Mouse (Mus musculus): Measurements from ENCODE around the gene Map3k4. TPM values are rescaled to one million over a fixed set of nuclear protein-coding genes. Genes with fewer than 3 reads are reported as not detected.

The Map3k4 gene
- polyA plus RNA-seq, 1 experiment from 2014 or later: 45.0 TPM

DNA sequence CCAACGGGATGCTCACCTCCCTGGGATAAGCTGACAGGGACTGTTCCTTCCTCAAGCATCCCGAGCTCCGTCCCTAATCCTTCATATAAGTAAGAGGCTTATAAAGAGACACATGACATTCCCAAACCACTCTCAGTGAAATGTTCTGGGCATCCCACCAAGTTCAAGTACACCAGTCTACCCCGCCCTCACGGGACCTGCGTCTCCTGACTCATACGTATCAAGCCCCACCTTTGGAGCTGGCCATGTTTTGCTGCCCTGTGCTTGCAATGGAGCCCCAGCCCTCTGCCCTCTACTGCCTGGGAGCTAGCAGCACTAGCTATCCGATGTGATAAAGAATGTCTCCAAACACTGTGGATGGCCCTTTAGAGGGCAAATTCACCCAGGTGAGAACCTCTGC, 58.6 kb downstream of the Map3k4 start:
- ATAC-seq (ENCODE audit: insufficient read depth, low FRiP score, low TSS enrichment) (no peak), DNase-seq (ENCODE audit: low spot score) (no peak)
- Histone ChIP-seq H3K4me1 (ENCODE audit: control insufficient read depth, insufficient read depth, low read length) (no peaks in the 10 kb centered on the region), H3K4me3 (ENCODE audit: low read depth, low read length) (no peak overlapping the region), H3K27me3 (ENCODE audit: control insufficient read depth, insufficient read depth, low read length) (no peaks in the 10 kb centered on the region), H3K36me3 (ENCODE audit: control insufficient read depth, insufficient read depth, low read length) (no peaks in the 10 kb centered on the region; the same call in none of the 2 replicates), H3K9ac (ENCODE audit: low read length) (no peak overlapping the region), H3K4me2 (ENCODE audit: low read depth) (no peak overlapping the region), H3K9me3 (ENCODE audit: control insufficient read depth, low read length) (no peaks in the 10 kb centered on the region), H3K27ac (ENCODE audit: low read depth, low read length) (no peak overlapping the region)
- WGBS: 97% methylated on average over 8 of the region's 8 CpGs

DNA sequence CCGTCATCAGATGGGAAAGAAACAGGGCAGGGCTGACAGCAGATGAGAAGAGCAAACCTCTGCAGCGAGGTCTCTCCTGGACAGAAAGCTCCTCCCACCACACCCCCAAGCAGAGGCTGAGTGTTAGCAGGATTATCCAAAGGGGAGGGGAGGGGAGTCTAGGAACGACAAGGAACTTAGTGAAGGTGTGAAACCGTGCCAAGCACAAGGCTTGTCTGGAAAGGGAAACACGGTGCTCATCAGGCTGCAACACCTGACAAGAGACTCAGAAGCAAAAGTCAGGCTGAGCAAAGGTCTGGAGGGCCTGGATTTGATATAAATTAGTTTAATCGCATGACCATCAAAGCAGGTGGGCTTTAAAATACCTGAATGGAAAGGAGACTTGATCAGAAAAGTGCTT, 60.1 kb downstream of the Map3k4 start:
- Histone ChIP-seq H3K4me2 (ENCODE audit: low read depth) (no peak overlapping the region), H3K4me1 (ENCODE audit: control insufficient read depth, insufficient read depth, low read length) (no peaks in the 10 kb centered on the region), H3K9me3 (ENCODE audit: control insufficient read depth, low read length) (no peaks in the 10 kb centered on the region), H3K27me3 (ENCODE audit: control insufficient read depth, insufficient read depth, low read length) (no peaks in the 10 kb centered on the region), H3K4me3 (ENCODE audit: low read depth, low read length) (no peak overlapping the region), H3K9ac (ENCODE audit: low read length) (no peak overlapping the region), H3K27ac (ENCODE audit: low read depth, low read length) (no peak overlapping the region), H3K36me3 (ENCODE audit: control insufficient read depth, insufficient read depth, low read length) (peaks cover 10% of the 10 kb centered on the region)
- no peak for ATAC-seq (ENCODE audit: insufficient read depth, low FRiP score, low TSS enrichment)
- 75% methylated on average over 6 of the region's 6 CpGs for WGBS
- DNase-seq (ENCODE audit: low spot score): no peak

DNA sequence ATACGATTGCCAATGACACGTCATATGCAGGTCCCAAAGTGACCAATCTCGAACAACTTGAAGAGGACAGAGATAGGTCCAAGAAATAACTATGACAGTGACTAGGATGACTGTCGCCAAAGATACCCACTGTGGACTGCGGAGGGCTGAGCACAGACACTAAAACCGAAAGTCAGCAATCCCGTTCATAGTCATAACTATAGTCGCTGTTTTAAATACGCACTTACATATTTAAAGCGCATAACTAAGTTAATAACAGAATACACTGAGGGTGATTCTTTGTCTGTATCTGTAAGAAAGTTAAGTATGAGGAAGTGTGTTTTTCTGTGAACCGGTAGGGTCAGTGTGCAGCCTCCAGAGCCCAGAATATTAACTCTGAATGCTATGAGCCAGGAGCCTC, 62.5 kb downstream of the Map3k4 start:
- no peak for ATAC-seq (ENCODE audit: insufficient read depth, low FRiP score, low TSS enrichment)
- peaks cover 18% of the 10 kb centered on the region for H3K36me3 ChIP-seq (ENCODE audit: control insufficient read depth, insufficient read depth, low read length)
- 97% methylated on average over 11 of the region's 11 CpGs for WGBS

DNA sequence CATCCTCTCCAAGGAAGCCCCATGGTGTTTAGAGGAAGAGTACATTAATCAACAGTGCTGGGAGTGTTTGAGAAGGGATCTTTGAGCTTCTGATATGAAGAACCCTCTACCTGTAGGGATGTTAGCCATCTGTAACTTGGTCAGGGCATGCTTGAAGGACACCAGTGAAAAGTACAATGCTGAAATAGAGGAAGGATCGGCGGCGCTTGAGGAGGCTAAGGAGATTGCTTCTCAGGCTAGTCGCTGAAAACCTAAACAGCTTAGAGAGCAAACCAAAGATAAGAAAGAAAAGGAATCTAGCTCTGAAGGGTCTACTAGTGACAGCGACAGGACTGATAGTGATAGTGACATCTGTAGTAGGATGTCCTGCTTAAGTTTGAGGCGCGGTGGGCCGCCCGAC, 68.0 kb downstream of the Map3k4 start:
- Histone ChIP-seq H3K27me3 (ENCODE audit: control insufficient read depth, insufficient read depth, low read length) (no peaks in the 10 kb centered on the region), H3K9me3 (ENCODE audit: control insufficient read depth, low read length) (peaks cover 3% of the 10 kb centered on the region; the same call in 1 of the 2 replicates), H3K9ac (ENCODE audit: low read length) (no peak overlapping the region), H3K27ac (ENCODE audit: low read depth, low read length) (no peak overlapping the region), H3K36me3 (ENCODE audit: control insufficient read depth, insufficient read depth, low read length) (peaks cover 31% of the 10 kb centered on the region), H3K4me2 (ENCODE audit: low read depth) (no peak overlapping the region), H3K4me3 (ENCODE audit: low read depth, low read length) (no peak overlapping the region), H3K4me1 (ENCODE audit: control insufficient read depth, insufficient read depth, low read length) (no peaks in the 10 kb centered on the region)
- whole genome bisulfite sequencing: 96% methylated on average over 9 of the region's 9 CpGs
- DNase-seq (ENCODE audit: low spot score) (no peak), ATAC-seq (ENCODE audit: insufficient read depth, low FRiP score, low TSS enrichment) (no peak)

More for the DNA sequence above, 62.5 kb downstream of the Map3k4 start:
- no peak overlapping the region for H3K27ac ChIP-seq (ENCODE audit: low read depth, low read length)
- H3K4me3 ChIP-seq (ENCODE audit: low read depth, low read length): no peak overlapping the region
- no peak overlapping the region for H3K9ac ChIP-seq (ENCODE audit: low read length)
- DNase-seq (ENCODE audit: low spot score): no peak
- H3K4me1 ChIP-seq (ENCODE audit: control insufficient read depth, insufficient read depth, low read length): no peaks in the 10 kb centered on the region
- no peaks in the 10 kb centered on the region for H3K27me3 ChIP-seq (ENCODE audit: control insufficient read depth, insufficient read depth, low read length)
- H3K9me3 ChIP-seq (ENCODE audit: control insufficient read depth, low read length): peaks cover 3% of the 10 kb centered on the region; the same call in 1 of the 2 replicates
- H3K4me2 ChIP-seq (ENCODE audit: low read depth): no peak overlapping the region

DNA sequence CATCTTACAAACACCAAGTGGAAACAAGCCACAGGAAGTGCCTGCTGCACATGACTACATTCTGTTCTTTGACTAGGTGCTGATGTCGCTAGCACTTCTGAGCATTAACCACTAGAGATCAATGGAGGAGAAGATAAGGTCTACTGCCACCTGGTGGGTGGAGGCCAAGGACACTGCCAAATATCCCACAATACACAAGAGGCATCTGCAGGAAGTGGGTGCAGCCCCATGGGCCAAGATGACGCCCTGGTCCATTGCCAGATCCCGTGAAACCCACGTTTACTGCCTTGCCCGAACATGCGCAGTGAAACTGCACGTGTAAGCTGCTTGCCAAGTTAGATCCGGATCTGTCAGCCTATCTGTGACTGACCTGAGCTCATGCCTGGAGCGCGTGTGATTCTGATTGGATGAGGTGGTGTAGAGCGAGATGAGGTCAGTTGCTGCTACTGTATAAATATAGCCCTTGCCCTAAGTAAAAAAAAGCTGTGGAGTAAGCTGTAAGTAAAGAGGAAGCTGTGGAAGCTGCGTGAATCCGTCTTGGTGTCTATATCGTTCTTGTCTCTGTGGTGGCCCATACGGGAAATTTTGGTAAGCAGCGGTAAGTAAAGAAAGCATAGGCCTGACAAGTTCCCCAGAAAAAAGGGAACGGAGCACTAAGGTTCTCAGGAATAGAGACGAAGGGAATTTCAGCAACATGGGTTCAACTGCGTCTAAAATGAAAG, 68.7 kb downstream of the Map3k4 start:
- WGBS: 97% methylated on average over 19 of the region's 19 CpGs
- Histone ChIP-seq H3K4me2 (ENCODE audit: low read depth) (no peak overlapping the region), H3K9me3 (ENCODE audit: control insufficient read depth, low read length) (peaks cover 3% of the 10 kb centered on the region; the same call in 1 of the 2 replicates), H3K27ac (ENCODE audit: low read depth, low read length) (no peak overlapping the region), H3K4me3 (ENCODE audit: low read depth, low read length) (no peak overlapping the region), H3K4me1 (ENCODE audit: control insufficient read depth, insufficient read depth, low read length) (no peaks in the 10 kb centered on the region), H3K27me3 (ENCODE audit: control insufficient read depth, insufficient read depth, low read length) (no peaks in the 10 kb centered on the region), H3K9ac (ENCODE audit: low read length) (no peak overlapping the region), H3K36me3 (ENCODE audit: control insufficient read depth, insufficient read depth, low read length) (peaks cover 31% of the 10 kb centered on the region)
- DNase-seq (ENCODE audit: low spot score) (no peak), ATAC-seq (ENCODE audit: insufficient read depth, low FRiP score, low TSS enrichment) (no peak)

DNA sequence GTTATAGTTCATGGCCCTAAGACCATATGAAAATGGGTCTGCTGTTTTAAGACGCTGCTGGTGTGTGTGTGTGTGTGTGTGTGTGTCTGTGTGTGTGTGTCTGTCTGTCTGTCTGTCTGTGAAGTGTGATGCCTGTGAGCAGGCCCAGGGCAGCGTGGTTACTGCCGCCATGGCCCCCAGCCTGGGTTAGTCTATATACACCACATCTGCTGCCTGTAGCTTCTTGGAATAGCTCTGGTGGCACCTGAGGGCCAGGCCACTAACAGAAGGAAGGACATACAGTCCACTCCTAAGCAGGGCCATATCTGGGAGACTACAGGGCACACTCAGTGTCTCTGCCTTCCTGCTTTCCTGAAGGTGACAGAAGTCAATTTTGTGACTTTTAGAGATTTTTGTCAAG, 77.9 kb downstream of the Map3k4 start:
- H3K27me3 ChIP-seq (ENCODE audit: control insufficient read depth, insufficient read depth, low read length): no peaks in the 10 kb centered on the region
- H3K4me2 ChIP-seq (ENCODE audit: low read depth): no peak overlapping the region
- no peaks in the 10 kb centered on the region for H3K9me3 ChIP-seq (ENCODE audit: control insufficient read depth, low read length)
- no peak for ATAC-seq (ENCODE audit: insufficient read depth, low FRiP score, low TSS enrichment)
- H3K9ac ChIP-seq (ENCODE audit: low read length): no peak overlapping the region
- no peaks in the 10 kb centered on the region for H3K4me1 ChIP-seq (ENCODE audit: control insufficient read depth, insufficient read depth, low read length)
- peaks cover 4% of the 10 kb centered on the region; the same call in 1 of the 2 replicates for H3K36me3 ChIP-seq (ENCODE audit: control insufficient read depth, insufficient read depth, low read length)
- H3K27ac ChIP-seq (ENCODE audit: low read depth, low read length): no peak overlapping the region
- WGBS: 98% methylated on average over 3 of the region's 3 CpGs
- no peak overlapping the region for H3K4me3 ChIP-seq (ENCODE audit: low read depth, low read length)
- no peak for DNase-seq (ENCODE audit: low spot score)

DNA sequence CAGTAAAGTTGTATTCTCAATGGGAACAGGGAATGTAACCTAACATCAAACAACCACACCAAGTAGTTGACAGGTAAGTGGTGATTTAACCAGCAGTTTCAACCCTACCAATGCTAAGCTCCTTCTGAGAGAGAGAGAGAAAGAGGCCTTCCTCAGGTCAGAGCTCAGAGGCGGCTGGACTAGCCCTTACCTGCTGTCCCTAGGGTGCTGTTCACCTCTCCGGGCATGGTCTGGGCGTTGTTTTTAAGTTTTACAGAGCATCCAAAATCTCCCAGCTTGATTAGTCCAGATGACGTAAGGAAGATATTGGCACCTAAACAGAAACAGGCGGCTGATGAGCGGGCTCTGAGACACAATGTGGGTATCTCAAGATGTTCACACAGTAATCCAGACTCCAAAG, 85.9 kb downstream of the Map3k4 start:
- H3K9me3 ChIP-seq (ENCODE audit: control insufficient read depth, low read length): no peaks in the 10 kb centered on the region
- peaks cover 8% of the 10 kb centered on the region for H3K36me3 ChIP-seq (ENCODE audit: control insufficient read depth, insufficient read depth, low read length)
- ATAC-seq (ENCODE audit: insufficient read depth, low FRiP score, low TSS enrichment) (no peak), DNase-seq (ENCODE audit: low spot score) (no peak)
- H3K4me3 ChIP-seq (ENCODE audit: low read depth, low read length): no peak overlapping the region
- no peak overlapping the region for H3K9ac ChIP-seq (ENCODE audit: low read length)
- H3K4me2 ChIP-seq (ENCODE audit: low read depth): no peak overlapping the region
- no peaks in the 10 kb centered on the region for H3K27me3 ChIP-seq (ENCODE audit: control insufficient read depth, insufficient read depth, low read length)
- H3K27ac ChIP-seq (ENCODE audit: low read depth, low read length): no peak overlapping the region
- WGBS: 91% methylated on average over 6 of the region's 6 CpGs
- H3K4me1 ChIP-seq (ENCODE audit: control insufficient read depth, insufficient read depth, low read length): no peaks in the 10 kb centered on the region

DNA sequence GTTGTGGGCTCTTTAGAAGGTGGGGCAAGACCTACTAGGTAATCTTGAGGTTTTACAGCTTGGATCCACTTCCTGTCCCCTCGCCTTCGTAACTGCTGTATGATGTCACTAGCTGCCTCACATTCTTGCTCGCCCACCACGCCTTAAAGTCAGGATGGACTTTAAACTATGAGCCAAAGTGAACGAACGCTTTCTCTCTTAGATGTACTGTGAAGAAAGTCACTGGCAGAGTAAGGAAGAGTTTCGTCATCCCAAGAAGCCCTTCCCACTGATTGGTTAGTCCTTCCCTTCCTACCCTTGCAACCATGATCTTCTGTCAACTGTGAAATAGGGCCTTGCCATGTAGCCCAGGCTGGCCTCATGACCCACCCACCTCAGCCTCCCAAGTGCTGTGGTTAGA, 87.5 kb downstream of the Map3k4 start:
- Histone ChIP-seq H3K36me3 (ENCODE audit: control insufficient read depth, insufficient read depth, low read length) (peaks cover 11% of the 10 kb centered on the region), H3K27ac (ENCODE audit: low read depth, low read length) (no peak overlapping the region), H3K4me3 (ENCODE audit: low read depth, low read length) (no peak overlapping the region), H3K27me3 (ENCODE audit: control insufficient read depth, insufficient read depth, low read length) (no peaks in the 10 kb centered on the region), H3K4me1 (ENCODE audit: control insufficient read depth, insufficient read depth, low read length) (no peaks in the 10 kb centered on the region), H3K4me2 (ENCODE audit: low read depth) (no peak overlapping the region), H3K9ac (ENCODE audit: low read length) (no peak overlapping the region), H3K9me3 (ENCODE audit: control insufficient read depth, low read length) (no peaks in the 10 kb centered on the region)
- ATAC-seq (ENCODE audit: insufficient read depth, low FRiP score, low TSS enrichment) (no peak), DNase-seq (ENCODE audit: low spot score) (no peak)
- 96% methylated on average over 7 of the region's 7 CpGs for WGBS

DNA sequence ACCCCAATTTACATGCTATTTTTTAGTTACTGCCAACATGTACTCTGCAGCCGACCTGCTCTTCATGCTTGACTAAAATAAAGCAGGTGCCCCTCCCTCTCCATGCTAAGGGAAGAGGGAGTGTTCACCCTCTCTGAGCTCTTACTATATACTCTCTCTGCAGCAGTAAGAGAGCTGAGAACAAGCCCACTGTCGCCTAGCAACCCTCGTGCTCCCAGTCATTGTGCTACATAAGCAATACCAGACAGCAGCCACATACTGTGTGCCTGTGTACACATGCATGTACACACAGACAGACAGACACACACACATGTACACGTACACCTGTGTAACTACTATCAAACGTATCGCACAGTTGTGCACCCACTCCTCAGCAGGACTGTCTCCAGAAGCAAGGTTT, 88.4 kb downstream of the Map3k4 start:
- peaks cover 9% of the 10 kb centered on the region for H3K36me3 ChIP-seq (ENCODE audit: control insufficient read depth, insufficient read depth, low read length)
- no peak for DNase-seq (ENCODE audit: low spot score)
- H3K9me3 ChIP-seq (ENCODE audit: control insufficient read depth, low read length): no peaks in the 10 kb centered on the region

More for the DNA sequence above, 88.4 kb downstream of the Map3k4 start:
- H3K27ac ChIP-seq (ENCODE audit: low read depth, low read length): no peak overlapping the region
- H3K27me3 ChIP-seq (ENCODE audit: control insufficient read depth, insufficient read depth, low read length): no peaks in the 10 kb centered on the region
- H3K4me3 ChIP-seq (ENCODE audit: low read depth, low read length): no peak overlapping the region
- ATAC-seq (ENCODE audit: insufficient read depth, low FRiP score, low TSS enrichment): no peak
- 90% methylated on average over 6 of the region's 6 CpGs for WGBS
- no peak overlapping the region for H3K4me2 ChIP-seq (ENCODE audit: low read depth)
- no peak overlapping the region for H3K9ac ChIP-seq (ENCODE audit: low read length)
- H3K4me1 ChIP-seq (ENCODE audit: control insufficient read depth, insufficient read depth, low read length): no peaks in the 10 kb centered on the region

Measured in neural tube, embryonic 11.5 days (tissue).